Mouse (Mus musculus) neural tube, embryonic 10.5 days (tissue): ENCODE measurements at regions not wholly inside any gene's neighbourhood (a gene's known extent, or its start where the extent isn't known, plus 50 kb on each side); places are given as distances from the start of the nearest gene placed in this dataset.
A peak's percentile ranks its signal among the peaks of the same experiment; 100 is the strongest.
"Not testable (repeated sequence)": the region's sequence is repeated elsewhere in the genome, so short reads cannot be mapped to it uniquely, and the experiment has no call there.

Experiments used
- DNase-seq: peaks from one replicate; pipeline ENCODE4 v3.0.0-alpha.2; 2017; ENCODE audit warnings: low spot score; ENCODE audit errors: extremely low spot score

GRCm38 (mm10) chr2:53276435-53276834 is 84.9 kb downstream of the Arl6ip6 start:
- no peak for DNase-seq

GRCm38 (mm10) chr2:53301712-53302423 is 110.3 kb downstream of the Arl6ip6 start:
- DNase-seq, result no peak

GRCm38 (mm10) chr2:53330680-53331079 is 139.2 kb downstream of the Arl6ip6 start:
- peak; percentile 35 for DNase-seq

GRCm38 (mm10) chr2:53359026-53359425 is 167.5 kb downstream of the Arl6ip6 start:
- no peak for DNase-seq

GRCm38 (mm10) chr2:53382348-53382747 is 190.8 kb downstream of the Arl6ip6 start:
- DNase-seq, result no peak

GRCm38 (mm10) chr2:53384545-53385176 is 193.1 kb downstream of the Arl6ip6 start:
- DNase-seq, result no peak

- no peak for DNase-seq
Observed at GRCm38 (mm10) chr2:53388652-53389051, 197.1 kb downstream of the Arl6ip6 start.

- no peak for DNase-seq
Observed at GRCm38 (mm10) chr2:53414471-53414870, 222.9 kb downstream of the Arl6ip6 start.

- DNase-seq, result no peak
Observed at GRCm38 (mm10) chr2:53437046-53437815, 245.7 kb downstream of the Arl6ip6 start.

- peak; percentile 22 for DNase-seq
Observed at GRCm38 (mm10) chr2:53440301-53440700, 248.8 kb downstream of the Arl6ip6 start.

GRCm38 (mm10) chr2:53460265-53460664 is 268.7 kb downstream of the Arl6ip6 start:
- no peak for DNase-seq

GRCm38 (mm10) chr2:53474455-53474854 is 282.9 kb downstream of the Arl6ip6 start:
- DNase-seq, result no peak

GRCm38 (mm10) chr2:53479051-53479450 is 287.5 kb downstream of the Arl6ip6 start:
- not testable (repeated sequence) for DNase-seq

- DNase-seq, result no peak
Observed at GRCm38 (mm10) chr2:53488301-53488700, 296.8 kb downstream of the Arl6ip6 start.

GRCm38 (mm10) chr2:53490805-53491585 is 299.5 kb downstream of the Arl6ip6 start:
- no peak for DNase-seq

GRCm38 (mm10) chr2:53492788-53493187 is 301.3 kb downstream of the Arl6ip6 start:
- DNase-seq, result no peak

- DNase-seq, result no peak
Observed at GRCm38 (mm10) chr2:53501657-53502274, 310.2 kb downstream of the Arl6ip6 start.

- no peak for DNase-seq
Observed at GRCm38 (mm10) chr2:53502275-53502667, 310.7 kb downstream of the Arl6ip6 start.

- no peak for DNase-seq
Observed at GRCm38 (mm10) chr2:53542097-53542496, 350.6 kb downstream of the Arl6ip6 start.

GRCm38 (mm10) chr2:53574007-53574406 is 382.5 kb downstream of the Arl6ip6 start:
- no peak for DNase-seq

- DNase-seq, result no peak
Observed at GRCm38 (mm10) chr2:53605829-53606228, 414.3 kb downstream of the Arl6ip6 start.
